Mouse (Mus musculus) left cerebral cortex, adult 11 months (tissue): Measurements from ENCODE around the gene Isg15.

Experiments
- DNase-seq: peaks from one replicate; pipeline ENCODE4 v3.0.0; 2022; ENCODE audit warnings: low spot score

Isg15 gene

DNA sequence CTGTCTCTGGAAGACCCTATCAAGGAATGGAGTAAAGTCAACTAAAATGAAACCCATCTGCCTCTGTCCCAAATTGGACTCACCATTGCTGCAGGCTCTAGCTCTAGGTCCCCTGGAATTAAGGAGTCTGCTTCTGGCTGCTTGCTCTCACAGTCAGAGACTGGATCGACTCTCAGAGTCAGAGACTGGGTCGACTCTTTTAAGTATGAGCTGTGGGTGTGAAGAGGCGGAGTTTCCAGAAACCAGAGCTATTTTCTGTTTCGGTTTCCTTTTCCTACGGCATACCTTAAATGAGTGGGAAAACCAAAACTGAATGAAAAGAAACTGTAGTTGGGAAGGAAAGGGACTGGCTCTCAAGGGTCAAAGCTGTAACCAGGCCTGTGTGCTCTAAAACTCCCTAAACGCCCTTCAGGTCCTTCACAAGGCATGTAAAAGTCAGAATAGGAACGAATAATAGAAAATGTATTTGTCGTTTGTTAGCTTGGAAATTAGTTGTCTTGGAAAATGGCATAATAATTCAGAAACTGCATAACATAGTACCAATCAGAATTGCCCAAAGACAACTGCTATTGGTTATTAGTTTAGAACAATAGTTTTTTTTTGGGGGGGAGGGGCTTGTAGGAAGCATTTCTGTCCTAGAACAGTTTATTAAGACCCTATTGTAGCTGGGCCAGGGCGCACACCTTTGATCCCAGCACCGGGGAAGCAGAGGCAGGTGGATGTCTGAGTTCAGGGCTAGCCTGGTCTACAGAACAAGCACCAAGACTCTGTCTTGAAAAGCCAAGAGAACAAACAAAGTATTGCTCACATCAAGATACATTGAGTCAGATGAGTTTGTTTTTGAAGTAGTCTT lies at the start of gene Isg15:
Gene Isg15 (minus strand): TSS at position 196 of the 853 bp plus-strand sequence.
- no peak for DNase-seq

DNA sequence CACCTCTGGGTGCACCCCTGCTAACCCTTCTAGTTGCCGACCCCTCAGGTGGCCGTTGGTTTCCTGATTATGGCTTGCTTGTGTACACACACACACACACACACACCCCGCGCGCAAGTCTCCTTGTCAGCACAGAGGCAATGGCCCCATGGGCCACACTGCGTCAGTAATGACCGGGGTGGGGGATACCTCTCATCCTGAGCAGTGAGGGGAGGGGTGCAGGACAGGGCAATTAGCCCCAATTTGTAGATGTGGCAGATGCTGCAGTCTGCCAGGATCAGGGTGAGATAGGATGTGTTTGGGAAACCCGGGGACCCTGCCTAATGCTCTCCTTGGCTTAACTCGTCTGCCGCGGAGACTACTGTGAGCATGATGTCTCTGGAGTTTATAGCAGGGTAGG lies 48.9 kb upstream of the Isg15 start:
- no peak for DNase-seq

DNA sequence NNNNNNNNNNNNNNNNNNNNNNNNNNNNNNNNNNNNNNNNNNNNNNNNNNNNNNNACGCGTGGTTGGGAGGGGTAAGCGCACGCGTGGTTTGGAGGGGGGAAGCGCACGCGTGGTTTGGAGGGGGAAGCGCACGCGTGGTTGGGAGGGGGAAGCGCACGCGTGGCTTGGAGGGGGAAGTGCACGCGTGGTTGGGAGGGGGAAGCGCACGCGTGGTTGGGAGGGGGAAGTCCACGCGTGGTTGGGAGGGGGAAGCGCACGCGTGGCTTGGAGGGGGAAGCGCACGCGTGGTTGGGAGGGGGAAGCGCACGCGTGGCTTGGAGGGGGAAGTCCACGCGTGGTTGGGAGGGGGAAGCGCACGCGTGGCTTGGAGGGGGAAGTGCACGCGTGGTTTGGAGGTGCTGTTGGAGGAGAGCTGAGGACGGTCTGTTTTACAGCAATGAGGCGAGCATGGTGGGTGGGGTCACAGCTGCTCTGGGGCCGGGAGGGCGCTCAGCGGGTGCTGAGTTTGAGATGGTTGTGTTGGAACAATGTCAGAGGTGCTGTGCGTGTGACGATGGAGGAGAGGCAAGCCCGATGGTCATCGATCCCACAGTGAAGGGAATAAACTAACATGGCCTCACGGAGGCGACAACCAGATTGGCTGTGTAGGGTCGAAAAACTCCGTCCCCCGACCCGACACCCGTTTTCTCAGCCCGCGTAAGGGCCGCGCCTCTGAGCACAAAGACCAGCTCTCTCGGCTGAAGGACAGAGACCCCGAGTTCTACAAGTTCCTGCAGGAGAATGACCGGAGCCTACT lies 36.2 kb upstream of the Isg15 start:
- DNase-seq: no peak

DNA sequence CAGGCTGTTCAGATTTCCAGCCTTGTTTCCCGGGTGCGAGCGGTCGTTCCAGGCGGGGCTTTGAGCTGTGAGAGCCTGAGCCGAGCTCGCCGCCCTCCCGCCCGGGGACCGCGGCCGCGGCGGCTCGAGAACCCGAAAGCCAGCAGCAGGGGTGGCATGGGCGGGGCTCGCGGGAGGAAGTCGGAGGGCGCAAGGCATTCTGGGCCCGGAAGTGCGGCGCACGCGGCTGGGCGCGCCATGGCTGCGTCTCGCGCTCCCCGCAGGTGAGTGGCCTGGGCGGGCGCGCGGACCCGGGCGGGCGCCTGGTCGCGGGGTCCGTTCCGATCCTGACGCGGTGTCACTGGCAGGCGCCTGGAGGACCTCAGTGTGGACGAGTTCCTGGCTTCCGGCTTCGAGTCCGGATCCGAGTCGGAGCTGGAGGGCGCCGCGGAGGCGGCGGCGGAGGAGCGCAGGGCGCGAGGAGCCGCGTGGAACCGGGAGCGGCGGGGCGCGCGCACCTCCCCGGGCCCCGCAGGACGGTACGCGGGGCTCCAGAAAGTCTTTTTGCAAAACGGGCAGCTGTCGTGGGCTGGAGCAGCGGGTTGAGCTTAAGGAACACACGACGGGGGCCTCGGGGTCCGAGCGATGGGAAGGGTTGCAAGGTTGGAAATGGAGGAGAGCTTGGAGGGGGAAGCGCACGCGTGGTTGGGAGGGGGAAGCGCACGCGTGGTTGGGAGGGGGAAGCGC lies 35.4 kb upstream of the Isg15 start, which contains the start of gene Noc2l:
Gene Noc2l (plus strand): TSS at position 203 of the 726 bp plus-strand sequence.
- peak; percentile 79 for DNase-seq

DNA sequence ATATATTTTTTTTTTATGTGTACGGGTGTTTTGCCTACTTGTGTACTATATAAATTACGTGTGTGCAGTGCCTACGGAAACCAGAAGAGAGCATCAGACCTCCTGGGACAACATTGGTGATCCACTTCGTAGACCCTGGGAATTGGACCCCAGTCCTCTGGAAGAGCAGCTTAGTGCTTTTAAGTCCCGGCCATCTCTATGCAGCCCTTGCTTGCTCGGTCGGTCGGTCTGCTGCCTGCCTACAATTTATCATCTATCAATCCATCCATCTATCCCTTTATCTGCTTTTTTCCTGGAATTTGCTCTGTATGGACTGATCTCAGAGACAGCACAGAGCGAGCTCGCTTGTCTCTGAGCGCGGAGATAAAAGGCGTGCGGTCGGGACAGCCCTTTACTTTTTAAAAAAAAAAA lies 34.7 kb upstream of the Isg15 start:
- no peak for DNase-seq

DNA sequence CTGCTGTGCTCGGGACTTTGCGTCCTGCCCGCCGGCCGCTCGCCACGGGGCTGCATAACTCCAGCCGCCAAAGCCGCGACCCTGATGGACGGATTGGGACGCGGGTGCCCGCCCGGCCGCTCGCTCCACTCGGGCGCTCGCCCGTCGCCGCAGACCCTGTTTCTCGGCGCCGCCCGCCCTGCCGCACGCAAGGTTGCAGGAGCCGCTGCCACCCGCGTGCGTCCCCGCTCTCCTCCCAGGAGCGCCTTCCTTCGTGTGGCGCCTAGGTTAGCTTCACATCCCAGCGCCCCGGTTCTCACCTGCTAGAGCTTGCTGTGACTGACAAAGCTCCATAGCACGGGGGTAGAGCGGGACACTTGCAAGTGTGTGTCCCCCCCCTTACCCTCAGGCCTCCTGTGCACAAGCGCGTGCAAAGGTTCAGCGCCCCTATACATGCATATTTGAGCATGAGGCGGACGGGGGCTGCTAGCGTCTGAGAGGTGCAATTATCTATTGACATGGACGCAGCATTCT lies 34.1 kb upstream of the Isg15 start, which contains the start of gene Plekhn1:
Gene Plekhn1 (minus strand): TSS at position 157 of the 513 bp plus-strand sequence.
- no peak for DNase-seq

DNA sequence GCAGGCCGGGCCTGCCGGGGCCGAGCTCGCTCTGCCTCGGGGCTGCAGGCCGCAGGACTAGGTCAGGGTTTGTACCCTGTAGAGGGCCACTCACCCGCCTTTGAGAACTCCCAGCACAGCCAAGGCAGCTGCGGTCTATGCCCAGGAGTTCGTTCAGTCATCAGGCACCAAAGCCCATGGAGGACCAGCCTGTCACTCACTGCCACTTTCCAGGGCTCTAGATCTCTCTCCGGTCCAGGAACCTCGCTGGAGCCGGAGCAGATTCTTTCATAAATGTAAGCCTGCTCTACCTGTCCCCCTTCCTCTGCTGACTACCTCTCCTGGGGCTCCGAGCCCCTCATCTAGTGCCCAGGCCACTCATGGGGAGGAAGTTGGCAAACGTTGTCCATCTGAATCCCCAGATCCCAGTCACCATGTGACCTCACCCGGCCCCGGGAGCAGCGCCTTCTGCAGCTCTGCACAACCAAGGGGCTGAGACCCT lies 33.4 kb upstream of the Isg15 start:
- no peak for DNase-seq

DNA sequence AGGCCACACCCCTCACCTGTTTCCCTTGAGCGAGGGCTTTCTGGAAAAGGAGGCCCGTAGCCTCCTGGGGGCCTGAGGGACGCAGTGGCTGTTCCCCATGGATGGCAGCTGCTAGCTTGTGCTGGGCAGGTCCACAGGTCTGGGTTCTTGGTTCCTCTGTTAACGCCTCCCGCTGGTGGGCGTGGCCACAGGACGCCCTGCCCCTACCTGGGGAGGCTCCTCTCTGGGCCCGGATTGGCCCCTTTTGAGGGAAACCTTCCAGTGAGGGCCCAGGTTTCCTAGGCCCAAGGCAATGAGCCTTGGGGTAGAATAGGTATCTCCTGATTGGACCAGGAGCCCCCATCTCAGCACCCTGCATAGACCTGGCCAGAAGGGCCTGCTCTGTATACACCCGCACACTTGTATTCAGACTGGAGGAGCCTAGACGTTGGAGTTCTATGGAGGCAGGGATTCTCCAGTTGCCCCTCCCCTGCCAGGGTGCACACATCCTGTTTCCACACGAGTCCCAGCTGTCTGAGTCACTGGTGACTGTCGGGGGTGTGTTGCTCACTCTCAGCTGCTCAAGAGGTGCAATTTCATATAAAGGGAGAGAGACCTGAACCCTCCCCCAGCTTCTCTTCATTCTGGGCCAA lies 27.9 kb upstream of the Isg15 start:
- no peak for DNase-seq

DNA sequence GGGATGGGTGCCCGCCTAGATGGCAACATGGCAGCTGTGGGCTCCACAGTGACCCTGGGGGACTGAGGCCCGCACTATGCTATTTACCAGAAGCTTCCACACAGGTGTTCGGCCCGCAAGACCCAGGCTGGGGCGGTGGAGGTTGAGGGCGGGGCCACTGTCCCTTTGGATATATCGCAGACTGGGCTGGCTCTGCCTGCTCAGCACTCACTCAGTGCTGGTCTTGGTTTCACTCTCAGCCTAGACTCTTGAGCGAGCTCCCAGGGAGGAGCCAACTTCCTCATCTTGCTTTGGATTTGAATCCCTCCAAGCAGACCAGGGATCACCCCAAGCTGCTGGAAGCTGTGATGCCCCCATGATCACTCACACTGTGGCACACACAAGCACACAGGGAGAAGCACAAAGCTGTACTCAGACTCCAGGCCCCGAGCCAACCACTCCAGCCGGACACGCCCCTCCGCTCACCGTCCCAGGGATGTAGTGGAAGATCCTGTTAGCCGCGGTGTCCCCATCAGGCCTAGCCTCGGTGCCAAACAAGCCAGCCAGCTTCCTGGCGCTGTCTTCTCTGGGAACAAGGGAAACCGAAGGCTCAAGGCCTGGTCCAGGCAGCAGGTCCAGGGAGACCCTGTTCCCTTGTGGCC lies 27.3 kb upstream of the Isg15 start:
- DNase-seq: no peak

DNA sequence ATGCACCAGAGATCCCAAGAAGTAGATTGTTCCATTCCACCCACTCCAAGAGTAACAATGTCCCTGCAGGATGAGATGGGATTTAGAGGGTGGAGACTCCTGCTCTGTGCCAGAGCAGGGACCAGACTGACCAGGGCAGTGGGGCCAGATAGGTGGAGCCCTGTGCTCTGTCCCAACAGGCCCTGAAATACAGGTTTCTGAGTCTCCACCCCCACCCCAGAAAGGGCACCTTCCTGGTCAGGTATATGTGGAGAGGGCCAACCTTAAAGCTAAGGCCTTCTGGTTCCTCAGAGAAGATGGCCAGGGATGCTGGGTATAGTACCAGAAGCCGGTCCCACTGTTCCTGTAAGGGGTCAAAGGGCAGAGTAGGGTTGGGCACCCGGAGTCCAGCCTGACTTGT lies 23.7 kb upstream of the Isg15 start:
- no peak for DNase-seq

DNA sequence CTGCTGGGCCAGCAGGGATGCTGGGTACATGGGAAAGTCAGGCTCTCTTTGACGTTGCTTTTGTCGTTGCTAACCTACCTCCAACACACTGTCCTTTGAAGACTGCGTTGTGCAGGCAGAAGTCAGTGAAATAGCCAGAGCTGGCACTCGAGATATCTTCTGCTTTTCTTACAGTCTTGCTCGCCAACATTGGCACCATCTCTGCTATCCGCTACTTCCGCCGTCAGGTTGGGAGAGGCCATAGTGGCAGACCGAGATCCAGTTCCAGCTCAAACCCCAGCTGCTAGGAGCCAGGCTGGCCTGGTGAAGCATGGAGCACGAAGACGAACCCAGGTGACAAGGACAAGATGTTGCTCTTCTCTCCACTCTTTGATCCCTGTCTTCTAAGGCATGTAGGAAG lies 19.3 kb upstream of the Isg15 start:
- no peak for DNase-seq

DNA sequence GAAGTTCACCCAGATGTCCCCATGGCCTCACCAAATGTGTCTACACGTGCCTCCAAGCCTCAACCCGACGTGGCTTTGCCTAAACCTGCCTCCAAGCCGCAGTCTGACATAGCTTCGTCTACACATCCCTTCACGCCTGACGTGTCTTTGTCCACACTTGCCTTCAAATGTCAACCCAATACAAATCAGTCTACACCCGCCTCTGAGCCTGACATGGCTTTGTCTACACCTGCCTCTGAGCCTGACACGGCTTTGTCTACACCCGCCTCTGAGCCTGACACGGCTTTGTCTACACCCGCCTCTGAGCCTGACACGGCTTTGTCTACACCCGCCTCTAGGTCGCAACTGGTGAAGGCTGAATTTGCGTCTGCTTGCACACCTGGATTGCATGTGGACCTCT lies 17.2 kb upstream of the Isg15 start:
- DNase-seq: no peak

DNA sequence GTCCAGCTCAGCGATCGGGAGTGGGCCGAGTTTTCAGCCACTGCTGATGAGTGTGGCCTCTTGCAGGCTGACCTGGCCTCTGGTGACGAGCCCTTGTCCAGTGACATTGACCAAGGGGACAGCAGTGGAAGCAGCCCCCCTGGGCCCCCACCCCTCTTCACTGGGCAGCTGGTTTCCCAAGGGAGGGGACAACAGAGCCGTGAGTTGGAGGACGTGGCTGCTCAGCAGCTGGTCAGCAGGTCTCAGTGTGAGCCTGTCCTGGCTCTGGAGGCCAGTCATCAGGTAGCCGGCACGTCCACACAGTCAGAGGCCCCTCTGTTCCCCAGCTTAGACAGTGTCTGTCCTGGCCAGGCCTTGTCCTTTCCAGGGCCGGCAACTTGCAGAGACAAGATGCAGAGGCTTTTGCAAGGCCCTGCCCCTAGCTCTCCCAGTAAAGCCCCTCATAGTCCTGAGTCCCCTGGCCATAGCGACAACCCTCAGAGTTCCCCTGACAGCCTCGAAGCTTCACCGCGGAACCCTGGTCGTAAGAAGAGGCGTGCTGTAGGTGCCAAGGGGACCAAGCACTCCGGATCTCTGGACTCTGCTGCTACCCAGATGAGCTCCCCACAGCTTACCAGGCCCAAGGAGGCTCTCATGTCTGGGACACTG lies 16.5 kb upstream of the Isg15 start:
- DNase-seq: no peak

DNA sequence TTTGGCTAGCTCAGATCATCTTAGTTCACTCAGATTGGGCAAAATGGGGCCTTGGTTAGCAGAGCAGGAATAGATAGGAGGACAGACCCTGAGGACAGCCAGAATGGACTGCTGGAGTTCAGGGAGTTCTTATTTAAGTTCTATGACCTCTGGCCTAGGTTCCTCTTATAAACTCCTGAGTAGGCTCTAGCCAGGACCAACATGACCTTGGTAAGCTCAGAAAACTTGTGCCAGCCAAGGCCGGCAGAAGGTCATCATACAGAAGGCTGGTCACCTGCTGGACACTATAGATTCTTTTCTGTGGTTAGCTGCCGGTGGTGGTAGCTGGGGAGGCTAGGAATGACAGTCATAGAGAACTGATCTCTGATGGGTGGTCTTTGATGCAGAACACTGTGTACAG lies 15.6 kb upstream of the Isg15 start:
- no peak for DNase-seq

DNA sequence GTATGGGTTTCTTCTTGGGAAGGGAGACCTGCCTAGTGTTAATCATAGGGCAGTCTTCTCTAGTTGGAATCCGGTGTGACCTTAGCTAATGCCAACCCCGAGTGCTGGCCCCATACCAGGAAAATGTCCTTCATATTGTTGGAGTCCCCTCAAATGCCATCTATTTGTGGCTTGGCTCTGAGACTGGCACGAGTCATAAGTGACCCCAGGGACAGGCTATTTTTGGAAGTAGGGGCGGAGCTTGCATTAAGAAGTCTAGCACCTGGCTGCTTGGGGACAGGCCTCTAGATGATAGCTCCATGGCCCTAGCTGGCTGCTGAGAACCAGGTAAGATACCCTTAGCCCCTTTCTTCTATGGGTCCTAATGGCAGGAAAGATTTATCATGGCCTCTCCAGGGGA lies 15.0 kb upstream of the Isg15 start, which contains the start of gene Perm1:
Gene Perm1 (plus strand): TSS at position 220 of the 400 bp plus-strand sequence.
- DNase-seq: no peak

DNA sequence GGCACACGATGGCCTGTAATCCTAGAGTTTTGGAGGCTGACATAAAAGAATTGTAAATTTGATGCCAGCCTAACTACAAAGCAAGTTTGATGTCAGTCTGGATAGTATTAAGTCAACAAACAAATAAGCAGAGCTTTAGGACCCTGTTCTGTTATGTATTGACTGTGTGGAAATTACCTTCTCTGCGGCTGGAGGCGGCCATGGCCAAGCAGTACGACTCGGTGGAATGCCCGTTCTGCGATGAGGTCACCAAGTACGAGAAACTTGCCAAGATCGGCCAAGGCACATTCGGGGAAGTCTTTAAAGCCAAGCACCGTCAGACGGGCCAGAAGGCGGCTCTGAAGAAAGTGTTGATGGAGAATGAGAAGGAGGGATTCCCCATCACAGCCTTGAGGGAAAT lies 12.5 kb upstream of the Isg15 start:
- no peak for DNase-seq

DNA sequence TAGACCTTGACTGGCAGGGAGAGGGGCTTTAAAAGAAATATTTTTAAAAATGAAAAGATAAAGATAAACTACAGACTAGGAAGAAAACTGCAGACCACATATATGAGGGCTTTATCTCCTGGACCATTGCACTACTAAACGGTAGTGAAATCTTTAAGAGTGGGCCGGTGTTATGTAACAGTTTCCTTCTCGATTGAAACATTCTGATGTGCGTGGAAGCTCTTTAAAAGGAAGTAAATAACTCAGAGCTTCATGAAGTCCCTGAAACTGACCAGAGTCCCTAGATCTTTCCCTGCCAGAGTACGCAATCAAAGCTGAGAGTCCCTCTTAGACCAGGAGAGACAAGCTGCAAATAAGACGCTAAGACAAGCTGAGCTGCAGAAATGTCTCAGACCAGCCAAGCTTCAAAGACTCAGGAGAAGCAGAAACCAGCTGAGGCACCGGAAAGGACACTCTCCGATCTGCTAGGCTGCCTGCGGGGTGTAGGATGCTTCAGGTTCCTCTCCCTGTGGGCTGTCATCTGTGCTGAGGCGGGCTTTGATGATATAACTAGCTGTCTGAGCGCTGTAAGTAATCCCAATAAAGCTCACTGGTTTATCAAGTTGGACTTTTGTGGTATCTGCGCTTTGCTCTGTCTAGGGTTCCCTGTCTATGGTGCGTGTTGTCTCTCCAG lies 9.5 kb upstream of the Isg15 start:
- DNase-seq: no peak

DNA sequence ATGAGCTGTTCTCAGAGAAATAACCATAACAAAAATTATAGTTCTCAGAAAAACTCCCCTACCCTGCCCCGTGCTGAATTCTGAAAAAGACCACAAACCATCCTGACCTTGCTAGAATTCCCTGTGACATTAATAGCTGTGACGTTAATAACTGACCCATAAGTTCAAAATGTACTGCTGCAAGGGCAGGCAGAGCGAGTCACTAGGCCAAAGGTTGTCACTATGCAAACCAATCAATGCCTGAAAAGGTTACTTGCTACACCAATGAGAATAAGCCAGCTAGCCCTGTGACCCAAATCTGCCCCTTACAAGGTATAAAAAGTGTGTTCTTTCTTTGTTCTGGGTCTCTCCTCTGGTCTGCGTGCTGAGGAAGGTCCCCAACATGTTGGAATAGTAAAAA lies 8.3 kb upstream of the Isg15 start:
- no peak for DNase-seq

DNA sequence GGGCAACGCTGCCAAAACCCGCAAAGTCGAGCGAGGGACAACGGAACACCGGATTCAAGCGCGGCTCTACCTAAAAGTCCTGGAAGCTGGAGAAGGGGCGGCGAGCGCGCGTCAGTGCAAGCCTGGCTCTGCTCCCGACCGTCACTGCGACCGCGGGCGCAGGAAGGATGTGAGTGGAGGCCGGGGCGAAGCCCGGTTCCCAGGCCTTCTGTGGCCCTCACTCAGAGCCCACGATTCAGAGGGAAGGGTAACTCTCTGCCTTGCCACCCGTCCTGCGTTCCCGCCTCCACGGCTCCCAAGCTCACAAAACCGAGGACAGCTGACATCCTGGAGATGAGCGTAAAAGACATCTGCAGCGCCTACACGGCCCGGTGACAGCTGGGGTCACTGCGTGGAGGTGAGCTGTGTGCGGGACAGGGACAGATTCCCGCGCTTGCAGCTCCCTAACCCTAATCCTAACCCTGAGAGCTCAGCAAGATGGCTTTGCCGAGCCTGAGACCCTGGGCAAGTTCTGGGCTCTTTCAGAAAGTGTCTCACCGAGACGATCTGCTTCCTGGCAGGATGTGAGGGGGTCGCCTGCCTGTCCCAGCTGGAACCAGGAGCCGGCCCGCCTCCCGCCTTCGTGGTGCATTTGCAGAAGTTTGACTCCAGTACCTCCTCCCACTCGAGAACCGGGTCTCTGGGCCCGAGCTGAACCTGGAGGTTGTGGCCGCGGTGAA lies 3.0 kb upstream of the Isg15 start:
- DNase-seq: no peak
